Mouse (Mus musculus): ENCODE results near the gene Slfn8. TPM values are rescaled to one million over a fixed set of nuclear protein-coding genes. Genes with fewer than 3 reads are reported as not detected.
"Not testable (repeated sequence)": the region's sequence is repeated elsewhere in the genome, so short reads cannot be mapped to it uniquely, and the experiment has no call there.

The Slfn8 gene
- under 1 TPM; 0.57 to 0.58 TPM for total RNA-seq (2021)
- long read RNA-seq, experiment 1, result 0 reads
- long read RNA-seq, experiment 2, result 0 reads

GRCm38 (mm10) chr11:83020621-83021020, at the start of gene Slfn8:
TSS of gene Slfn8 (minus strand) at chr11:83020810.
- peak in 1 of 2 experiments; percentile 9 for DNase-seq (ENCODE audit: low spot score in 2 of 2)

DNA sequence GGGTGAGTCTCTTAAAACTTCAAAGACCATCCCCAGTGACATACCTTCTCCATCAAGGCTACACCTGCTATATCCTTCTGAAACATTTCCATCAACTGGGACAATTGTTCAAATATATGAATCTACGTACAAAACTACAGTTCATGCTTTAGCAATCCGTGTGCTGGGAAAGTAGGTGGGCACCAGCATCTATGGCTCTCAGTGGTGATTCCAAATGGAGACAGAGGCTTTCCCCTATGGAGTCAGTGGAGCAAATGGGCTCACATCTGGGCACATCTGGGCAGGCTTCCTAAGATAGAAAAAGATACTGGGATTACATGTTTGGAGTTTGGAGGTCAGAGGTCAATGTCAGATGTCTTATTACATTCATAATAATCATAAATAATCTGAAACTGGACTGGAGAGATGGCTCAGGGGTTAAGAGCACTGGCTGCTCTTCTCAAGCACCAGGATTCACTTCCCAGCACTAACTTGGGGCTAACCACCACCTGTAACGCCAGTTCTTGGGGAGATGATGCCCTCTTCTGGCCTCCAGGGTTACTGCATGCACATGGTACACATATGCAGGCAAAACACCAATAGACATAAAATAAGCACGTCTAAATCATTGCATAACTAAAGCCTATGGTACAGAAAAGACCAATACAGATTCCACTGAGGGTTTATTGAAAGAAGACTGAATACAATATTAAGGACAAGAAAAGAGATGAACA, 47.5 kb upstream of the Slfn8 start:
- DNase-seq (ENCODE audit: low spot score in 2 of 2), result no peak

GRCm38 (mm10) chr11:83066640-83067531, 46.3 kb upstream of the Slfn8 start:
- DNase-seq (ENCODE audit: low spot score in 2 of 2), result peak in 1 of 2 experiments; percentile 8

DNA sequence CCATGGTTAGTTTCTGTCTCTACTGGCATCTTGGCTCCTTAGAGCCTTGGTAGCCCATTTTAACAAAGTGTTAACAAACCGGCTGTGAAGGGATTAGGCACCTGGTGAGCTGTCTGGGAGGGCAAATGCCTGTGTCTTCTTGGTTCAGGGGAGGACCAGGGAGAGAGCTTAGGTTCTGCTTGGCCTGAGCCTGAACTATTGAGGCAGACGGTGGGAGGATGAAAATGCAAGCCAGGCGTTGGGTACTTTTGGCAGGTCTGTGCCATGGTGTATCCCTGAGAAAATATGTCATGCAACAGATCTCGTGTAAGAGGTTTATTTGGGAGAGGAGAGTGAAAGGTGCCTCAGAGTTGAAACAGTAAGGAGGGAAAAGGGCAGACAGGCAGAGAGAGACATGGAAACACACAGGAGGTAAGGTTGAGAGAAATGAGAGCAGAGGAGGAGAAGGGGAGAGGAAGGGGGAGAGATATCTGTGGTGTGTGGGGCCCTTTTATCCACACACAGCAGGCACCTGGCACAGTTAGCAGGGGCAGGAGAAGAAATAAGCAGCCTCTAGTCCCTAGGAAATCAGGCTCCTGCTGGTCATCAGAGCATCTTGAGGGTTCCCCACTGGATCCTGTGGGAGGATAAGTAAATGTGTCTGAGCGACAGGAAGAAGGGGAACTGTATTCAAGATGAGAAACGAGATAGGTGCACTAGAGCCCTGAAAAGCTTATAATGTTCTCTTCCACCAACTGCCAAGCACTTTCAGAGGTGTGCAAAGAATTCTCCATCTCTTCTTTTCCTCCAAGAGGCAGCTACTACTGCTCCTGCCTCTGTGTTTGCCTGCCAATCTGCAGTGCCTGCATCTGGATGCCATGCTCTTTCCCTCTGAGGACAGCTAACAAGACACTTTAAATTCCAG, 45.1 kb upstream of the Slfn8 start:
- no peak for DNase-seq (ENCODE audit: low spot score in 2 of 2)

DNA sequence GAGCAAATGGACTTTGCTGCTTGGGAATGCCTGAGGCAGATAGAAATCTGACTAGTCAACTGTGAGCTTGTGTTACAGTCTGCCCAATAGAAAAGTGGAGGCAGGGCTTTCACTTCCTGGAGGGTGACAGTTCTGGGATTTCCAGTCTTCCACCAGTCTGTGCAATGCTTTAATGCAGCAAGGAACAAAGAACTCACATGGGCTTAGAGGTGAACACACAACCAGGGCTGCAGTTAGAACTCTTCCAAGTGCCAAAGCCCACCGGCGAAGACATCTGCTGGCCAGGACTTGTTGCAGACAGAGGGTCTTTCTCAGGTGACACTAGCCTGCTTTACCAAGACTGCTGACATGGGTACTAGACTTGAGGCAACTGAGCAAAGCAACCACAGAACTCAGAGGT, 44.3 kb upstream of the Slfn8 start, which contains the start of gene Slfn2:
Gene Slfn2, plus strand, starts transcription at position 167 of the 400 bp plus-strand sequence.
- DNase-seq (ENCODE audit: low spot score in 2 of 2), result no peak

- no peak for DNase-seq (ENCODE audit: low spot score in 2 of 2)
These were observed 43.3 kb upstream of the Slfn8 start for GRCm38 (mm10) chr11:83063941-83064349.

DNA sequence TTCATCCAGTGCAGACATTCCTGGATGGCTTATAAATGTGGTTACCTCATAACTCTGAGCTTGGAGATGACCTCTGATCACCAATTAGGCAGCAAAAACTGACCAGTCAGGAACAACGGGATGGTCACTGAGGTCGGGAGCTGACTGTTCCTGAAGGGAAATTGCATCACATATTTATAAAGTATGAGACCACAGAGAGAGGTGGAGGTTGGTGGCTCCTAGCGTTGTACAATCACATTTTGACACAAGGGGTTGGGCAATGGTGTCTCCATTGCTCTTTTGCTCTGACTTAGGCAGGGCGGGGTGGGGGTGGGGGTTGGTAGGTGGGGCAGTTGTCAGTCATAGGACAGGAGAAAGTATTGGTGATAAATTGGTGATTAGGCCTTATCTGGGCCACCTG, 42.5 kb upstream of the Slfn8 start:
- no peak for DNase-seq (ENCODE audit: low spot score in 2 of 2)

DNA sequence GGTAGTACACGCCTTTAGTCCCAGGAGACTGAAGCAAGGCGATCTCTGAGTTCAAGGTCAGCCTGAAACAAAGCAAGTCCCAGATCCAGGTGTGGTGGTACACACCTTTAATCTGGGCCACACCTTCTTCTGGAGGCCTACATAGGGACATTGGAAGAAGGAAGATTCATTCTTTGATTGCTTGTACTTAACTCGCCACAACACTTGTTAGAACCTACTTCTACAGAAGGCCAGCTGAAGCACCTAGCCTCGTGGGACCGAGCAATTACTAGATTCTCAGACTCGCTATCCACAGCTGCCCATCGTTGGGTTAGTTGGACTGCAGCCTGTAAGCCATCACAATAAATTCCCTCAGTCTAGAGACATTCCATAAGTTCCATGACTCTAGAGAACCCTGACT, 41.2 kb upstream of the Slfn8 start:
- DNase-seq (ENCODE audit: low spot score in 2 of 2), result no peak

DNA sequence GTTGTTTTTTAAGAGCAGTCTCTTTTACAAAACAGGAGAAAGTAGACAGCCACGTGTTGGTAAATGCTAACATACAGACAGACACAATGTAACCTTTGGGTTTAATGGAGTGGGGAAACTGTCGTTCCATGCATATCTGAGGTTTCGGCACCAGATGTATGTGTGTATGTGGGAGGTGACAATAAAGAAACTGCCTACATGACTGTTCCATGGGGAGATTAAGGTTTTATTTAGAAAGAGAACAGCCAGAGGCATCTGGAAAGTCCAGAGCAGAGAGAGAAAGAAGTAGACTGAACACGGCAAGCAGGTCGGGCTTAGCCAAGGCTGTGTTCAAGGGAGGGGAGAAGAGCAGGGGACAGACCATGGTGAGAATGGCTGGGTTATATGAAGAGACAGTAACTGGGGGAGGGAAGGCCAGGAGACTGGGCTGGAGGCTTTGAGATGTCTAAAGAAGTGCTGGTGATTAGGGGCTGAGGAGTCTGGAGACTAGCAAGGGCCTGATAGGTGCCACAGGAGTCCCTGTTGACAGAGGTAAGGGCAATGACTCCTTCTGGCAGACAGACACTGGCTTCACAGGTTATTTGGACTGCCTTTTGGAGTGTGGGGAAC, 39.9 kb upstream of the Slfn8 start:
- DNase-seq (ENCODE audit: low spot score in 2 of 2), result no peak

DNA sequence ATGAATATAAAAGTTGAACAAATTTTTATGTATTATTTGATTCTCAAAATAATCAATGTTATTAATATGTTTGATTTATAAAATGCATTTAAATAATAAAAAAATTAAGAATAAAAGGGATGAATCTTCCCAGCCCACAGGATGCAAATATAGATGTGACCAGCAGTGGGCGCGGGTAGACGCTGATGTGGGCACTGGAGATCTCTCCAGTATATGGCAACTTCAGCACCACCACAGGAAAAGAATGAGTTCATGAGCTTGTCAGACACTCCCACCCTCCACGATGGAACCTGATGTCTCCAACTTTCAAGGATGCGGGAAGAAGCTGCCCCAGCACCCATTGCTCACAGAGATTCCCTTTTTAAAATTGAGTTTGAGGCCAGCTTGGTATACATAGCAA, 37.3 kb upstream of the Slfn8 start:
- peak in 1 of 2 experiments; percentile 39 for DNase-seq (ENCODE audit: low spot score in 2 of 2)

GRCm38 (mm10) chr11:83045642-83046041, 25.0 kb upstream of the Slfn8 start:
- DNase-seq (ENCODE audit: low spot score in 2 of 2), result no peak

DNA sequence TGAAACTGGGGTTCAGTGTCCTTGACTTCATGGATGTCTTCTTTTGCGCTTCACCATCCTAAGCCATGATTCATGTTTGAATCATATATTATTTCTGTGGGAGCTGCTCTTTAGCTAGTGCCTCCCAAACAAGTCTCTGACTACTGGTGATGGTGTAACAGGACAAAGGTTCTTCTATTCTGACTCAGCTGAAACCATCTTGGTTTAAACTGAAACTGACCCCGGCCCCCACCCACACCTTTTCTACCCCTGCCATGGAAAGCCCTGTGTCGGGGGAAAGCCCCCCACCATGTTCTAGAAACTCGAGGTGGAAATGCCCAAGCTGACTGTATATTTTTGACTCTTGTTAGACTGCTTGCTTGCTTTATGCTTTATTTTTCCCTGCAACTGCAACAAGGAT, 23.3 kb upstream of the Slfn8 start:
- no peak for DNase-seq (ENCODE audit: low spot score in 2 of 2)

- DNase-seq (ENCODE audit: low spot score in 2 of 2), result no peak
These were observed 20.4 kb upstream of the Slfn8 start for GRCm38 (mm10) chr11:83041000-83041399.

DNA sequence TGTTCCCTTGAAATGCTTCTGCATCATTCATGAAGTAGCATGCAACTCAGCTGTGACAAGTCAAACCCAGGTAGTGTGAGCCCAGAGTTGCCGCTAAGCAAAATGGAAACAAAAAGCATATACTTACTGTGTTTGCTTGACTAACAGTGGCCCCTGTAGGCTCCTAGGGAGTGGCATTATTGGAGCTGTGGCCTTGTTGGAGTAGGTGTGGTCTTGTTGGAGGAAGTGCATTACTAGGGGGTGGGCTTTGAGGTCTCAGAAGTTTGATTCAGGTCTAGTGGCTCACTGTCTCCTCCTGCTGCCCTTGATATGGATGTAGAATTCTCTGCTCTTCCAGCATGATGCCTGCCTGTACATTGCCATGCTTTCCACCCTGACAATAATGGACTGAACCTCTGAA, 19.7 kb upstream of the Slfn8 start:
- no peak for DNase-seq (ENCODE audit: low spot score in 2 of 2)

DNA sequence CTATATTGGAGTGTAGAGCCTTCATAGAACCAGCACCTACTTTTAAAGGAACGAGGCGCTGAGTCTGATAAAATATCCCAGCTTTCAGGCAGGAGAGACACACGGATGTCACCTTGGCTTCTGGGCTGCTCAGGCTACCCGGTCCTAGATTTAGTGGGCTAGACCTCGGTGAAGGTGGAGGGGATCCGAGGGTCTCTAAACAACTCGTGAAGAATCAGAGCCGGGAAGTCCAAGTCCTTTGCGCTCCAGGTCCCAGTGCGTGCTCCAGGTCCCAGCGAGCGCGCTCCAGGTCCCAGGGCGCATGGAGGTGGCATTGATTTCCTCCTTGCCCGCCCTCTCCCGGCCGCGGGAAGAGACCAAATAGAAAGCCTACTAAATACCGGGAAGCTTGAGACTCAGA, 19.2 kb upstream of the Slfn8 start:
- no peak for DNase-seq (ENCODE audit: low spot score in 2 of 2)

- no peak for DNase-seq (ENCODE audit: low spot score in 2 of 2)
These were observed 18.5 kb upstream of the Slfn8 start for GRCm38 (mm10) chr11:83039156-83039555.

GRCm38 (mm10) chr11:83038686-83039085, 18.1 kb upstream of the Slfn8 start:
- DNase-seq (ENCODE audit: low spot score in 2 of 2), result not testable (repeated sequence)

- DNase-seq (ENCODE audit: low spot score in 2 of 2), result not testable (repeated sequence)
These were observed 770 bp downstream of the Slfn8 start for GRCm38 (mm10) chr11:83019561-83020519.

GRCm38 (mm10) chr11:83016093-83016492, 4.5 kb downstream of the Slfn8 start:
- no peak for DNase-seq (ENCODE audit: low spot score in 2 of 2)

Data from layer of hippocampus, postnatal 14 days (tissue).